Mouse (Mus musculus): ENCODE measurements at regions not wholly inside any gene's neighbourhood (a gene's known extent, or its start where the extent isn't known, plus 50 kb on each side); places are given as distances from the start of the nearest gene placed in this dataset.
A peak's percentile ranks its signal among the peaks of the same experiment; 100 is the strongest.

DNA sequence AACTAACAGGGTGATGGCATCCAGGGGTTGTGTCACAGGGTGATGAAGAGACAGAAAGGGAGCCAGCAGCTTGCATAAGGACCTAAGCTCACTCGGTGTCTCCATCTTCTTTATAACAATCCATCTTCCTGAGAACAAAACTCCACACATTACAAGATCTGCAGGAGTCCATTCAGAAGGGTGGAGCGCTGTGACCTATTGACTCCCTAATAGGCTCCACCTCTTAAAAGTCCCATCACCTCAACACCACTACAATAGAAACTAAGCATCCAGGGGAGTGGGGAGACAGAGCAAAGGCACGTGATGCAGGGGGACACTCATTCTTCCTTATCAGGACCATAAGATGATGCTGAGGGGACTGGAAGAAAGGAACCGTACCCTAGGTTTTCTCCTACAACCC, 224.5 kb upstream of the Irx5 start:
- DNase-seq: no peak

- DNase-seq: no peak
Observed at GRCm38 (mm10) chr8:92132526-92132925, 224.9 kb upstream of the Irx5 start.

- no peak for DNase-seq
Observed at GRCm38 (mm10) chr8:92130025-92130557, 227.3 kb upstream of the Irx5 start.

DNA sequence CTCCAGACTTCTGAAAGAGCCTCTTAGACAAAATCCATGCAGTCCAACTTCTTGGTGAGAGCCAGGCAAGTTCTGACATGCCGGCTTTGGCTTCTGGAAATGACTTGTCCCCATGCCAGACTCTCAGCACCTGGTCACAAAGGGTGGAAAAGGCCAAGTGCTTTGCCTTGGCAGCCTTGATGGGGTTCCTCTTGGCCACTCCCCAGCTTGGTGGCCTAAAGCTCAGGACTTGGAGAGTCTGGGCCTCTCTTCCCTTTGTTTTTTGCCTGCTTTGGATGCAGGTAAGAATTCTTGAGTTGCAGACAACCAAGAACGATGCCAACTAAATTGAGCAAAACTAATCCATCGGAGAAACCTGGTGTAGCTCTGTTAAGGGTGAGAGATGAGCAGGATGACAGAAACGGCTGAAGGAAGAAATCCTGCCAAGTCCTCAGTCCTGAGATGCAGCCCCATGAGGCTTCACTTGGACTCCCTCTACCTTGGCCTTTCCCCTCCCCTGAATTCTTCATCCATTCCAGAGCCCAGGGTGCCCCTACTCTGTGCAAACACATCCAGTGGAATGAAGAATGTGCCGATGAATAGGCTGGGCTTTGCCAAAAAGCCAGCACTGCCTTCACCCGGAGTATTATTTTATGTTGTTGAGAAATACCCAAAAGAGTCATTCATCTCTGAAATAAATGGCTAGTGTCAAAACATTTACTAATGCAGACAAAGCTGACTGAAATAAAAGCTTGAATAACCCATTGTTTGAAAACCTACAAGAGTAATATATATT, 228.0 kb upstream of the Irx5 start:
- peak; percentile 18 for DNase-seq

DNA sequence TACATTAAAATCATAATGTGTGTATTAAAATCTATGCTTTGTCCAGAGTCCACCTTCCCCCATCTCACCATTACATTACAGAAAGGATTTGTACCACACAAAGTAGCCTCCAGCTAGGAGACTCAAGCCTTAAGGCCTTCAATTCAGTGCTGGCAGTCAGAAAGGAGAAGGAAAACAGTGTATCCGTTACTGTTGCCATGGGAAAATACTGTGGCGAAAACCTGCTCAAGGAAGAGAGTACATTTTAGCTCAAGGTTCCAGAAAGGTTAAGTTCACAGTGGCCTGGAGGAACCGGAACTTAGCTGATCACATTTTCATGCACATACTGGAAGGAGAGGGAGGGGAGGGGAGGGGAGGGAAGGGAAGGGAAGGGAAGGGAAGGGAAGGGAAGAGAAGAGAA, 231.8 kb upstream of the Irx5 start:
- no peak for DNase-seq

GRCm38 (mm10) chr8:92121296-92121695, 236.1 kb upstream of the Irx5 start:
- DNase-seq: no peak

- no peak for DNase-seq
Observed at GRCm38 (mm10) chr8:92115479-92116267, 241.8 kb upstream of the Irx5 start.

DNA sequence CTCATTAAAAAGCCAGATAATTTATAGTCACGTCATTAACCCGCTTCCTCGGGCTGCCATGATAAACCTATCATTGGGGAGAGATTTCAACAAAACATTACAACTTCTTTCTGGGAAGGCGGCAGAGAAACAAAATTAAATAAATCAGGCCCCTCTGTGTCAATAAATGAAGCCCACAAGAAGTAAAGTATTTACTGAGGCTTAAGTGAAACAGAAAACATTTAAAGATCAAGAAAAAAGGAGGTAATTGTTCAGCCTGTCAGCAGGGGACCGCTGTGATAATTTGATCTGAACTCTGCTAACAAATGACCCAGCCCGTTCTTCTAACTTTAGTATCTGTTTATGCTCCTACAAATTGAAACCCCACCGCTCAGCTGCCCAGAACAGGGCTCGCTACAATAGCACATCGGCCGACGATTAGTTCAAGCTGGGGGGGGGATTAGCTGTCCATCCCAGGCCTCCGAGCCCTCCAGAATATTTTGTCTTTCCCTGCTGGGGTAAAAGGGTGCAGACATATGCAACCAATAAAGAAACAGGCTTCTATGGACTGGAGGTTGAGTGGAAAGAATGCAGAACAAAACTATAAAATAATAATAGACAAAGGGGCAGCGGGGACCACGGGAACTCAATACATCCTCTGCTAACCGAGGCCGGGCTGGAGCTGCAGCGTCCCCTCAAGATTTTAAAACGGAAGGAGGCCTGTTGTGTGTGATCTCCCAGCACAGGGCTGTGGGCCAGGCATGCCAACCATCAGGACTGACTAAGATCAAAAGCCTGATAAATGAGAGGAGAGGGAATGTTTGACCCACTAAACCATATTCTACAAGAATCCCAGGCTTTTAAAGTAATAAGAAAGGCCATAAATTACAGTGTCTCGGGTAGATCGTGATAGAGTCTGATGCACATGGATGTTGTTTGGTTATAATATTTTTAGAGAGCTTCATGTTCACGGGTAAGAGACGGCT, 242.8 kb upstream of the Irx5 start:
- no peak for DNase-seq

DNA sequence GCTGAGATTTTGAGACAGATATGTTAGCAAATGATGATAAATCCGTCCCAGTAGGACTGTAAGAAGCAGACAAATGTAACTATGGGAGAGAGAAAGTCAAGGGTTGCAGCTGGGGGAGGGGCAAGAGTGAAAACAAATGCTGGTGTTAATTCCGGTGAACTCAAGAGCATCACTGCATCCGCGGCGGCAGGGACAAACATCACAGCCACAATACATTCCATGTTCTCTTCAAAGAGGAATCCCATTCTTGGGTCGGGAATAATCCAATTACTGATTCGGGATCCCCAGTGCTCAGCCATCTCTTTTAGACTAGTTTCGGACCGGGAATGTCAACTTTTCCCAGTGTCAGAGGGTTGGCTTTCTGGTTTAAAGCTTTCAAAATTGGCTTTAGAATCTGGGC, 243.5 kb upstream of the Irx5 start:
- DNase-seq: no peak

DNA sequence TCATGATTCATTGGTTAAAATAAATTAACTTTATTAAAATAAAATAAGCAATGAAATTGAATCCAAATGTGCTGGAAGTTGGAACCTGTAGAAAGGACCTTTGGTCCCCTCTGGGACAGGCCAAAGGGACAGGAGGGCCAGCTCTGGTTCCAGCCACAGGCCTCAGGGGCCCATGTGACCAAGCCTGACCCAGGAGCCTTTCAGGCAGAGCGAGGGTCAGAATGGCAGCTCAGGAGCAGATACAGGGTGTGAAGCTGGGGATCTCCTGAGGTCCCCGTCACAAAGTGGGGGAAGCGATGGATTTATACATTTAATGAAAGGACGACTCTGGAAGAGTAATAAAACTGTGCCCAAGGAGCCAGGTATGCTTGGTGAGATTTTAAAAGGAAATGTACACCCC, 244.0 kb upstream of the Irx5 start:
- no peak for DNase-seq

DNA sequence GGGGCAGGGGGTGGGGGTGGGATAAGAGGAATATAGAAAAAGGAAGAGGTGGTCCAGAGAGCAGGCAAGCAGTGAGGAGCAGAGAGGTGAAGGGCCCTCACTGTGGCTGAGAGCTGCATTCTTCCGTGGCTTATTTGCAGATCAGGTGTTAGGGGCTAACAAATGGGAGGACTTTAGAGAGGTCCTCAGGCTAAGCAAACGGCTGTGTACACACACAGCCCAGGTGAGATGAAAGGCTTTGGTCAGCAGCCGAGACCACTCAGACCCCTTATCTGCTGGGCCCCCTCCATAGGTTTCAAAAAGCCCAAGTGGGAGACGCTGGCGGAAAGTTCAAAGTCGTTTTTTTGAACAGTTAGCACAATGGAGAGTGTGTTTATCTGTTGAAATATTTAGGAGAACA, 252.9 kb upstream of the Irx5 start:
- no peak for DNase-seq

- no peak for DNase-seq
Observed at GRCm38 (mm10) chr8:92102521-92102920, 254.9 kb upstream of the Irx5 start.

- no peak for DNase-seq
Observed at GRCm38 (mm10) chr8:92095276-92095675, 262.1 kb upstream of the Irx5 start.

DNA sequence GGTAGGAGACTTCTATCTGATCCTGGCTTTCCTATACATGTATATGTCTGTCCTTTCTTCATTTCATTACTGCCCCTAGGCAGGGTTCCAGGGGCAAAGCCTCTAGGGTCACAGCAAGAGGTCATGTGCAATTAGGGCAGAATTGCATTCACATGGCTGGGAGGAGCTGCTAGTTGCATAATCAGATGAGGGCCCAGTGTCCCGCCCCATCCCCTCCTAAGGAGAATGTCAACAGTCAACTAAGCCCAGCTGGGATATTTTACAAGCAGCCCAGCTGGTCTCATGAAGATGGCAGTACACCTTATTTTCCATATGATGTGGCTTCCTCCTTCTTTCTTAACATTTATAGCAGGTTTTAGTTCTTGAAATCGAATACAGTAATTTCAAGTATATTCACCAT, 273.3 kb upstream of the Irx5 start:
- DNase-seq: no peak

- no peak for DNase-seq
Observed at GRCm38 (mm10) chr8:92081900-92082299, 275.5 kb upstream of the Irx5 start.

DNA sequence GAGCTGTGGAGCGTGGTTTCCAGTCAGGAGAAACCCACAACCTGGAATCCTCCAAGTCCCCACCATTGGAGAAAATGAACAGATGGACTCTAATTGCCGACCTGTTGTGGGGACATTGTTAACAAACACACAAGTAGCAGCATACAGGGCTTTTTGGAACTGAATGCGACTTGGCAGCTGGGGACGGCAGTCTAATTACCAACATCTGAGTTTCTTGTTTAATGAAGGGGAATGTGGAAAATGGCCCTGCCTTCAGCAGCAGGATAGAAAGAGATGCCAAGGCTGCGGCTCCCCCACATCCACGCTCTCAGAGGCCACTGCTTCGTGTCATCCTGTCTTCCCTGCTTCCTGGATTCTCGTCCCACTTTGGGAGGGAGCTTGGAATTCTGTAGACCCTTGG, 276.6 kb upstream of the Irx5 start:
- no peak for DNase-seq

- DNase-seq: no peak
Observed at GRCm38 (mm10) chr8:92077611-92078010, 275.7 kb upstream of the Irx3 start.

GRCm38 (mm10) chr8:92072254-92072615, 270.4 kb upstream of the Irx3 start:
- no peak for DNase-seq

DNA sequence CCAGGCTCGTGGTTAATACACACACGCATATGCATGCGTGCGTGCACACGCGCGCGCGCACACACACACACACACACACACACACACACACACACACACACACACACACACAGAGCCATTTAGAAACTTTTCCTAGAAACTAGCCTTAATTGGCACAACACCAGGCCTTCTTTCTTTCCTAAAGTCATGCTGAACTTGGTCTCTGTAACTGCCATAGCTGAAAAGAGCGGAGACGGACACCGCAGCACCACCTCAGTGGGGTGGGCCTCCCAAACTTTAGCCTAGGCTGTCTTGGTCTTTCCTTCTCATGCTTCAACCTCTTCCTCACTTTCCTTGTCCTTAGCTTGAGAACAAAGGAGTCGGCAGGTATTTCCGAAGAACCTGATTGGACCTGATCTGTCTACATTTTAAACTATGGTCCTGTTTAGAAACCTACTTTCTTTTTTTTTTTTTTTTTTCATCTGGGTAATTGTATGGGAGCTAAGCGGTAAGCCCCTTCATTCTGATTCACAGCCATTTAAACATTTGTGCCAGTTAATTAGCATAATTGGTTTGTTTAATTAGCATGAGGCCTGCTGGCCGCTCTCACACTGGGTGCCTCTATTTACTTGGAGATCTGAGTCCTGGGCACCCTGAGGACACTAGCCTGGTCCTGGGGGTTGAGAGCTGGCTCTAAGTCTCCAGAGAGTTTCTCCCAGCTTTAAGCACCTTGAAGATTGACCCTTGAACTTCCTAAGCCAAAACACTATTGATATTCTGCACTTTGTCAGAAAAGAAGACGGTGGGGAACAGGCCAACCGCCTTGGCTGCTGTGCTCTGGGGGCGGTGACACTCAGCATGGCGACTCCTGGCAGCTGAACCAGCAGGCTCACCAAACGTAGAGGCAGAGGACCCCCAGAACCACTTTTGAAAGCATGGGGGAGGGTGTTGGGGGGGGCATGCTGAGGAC, 269.7 kb upstream of the Irx3 start:
- no peak for DNase-seq

DNA sequence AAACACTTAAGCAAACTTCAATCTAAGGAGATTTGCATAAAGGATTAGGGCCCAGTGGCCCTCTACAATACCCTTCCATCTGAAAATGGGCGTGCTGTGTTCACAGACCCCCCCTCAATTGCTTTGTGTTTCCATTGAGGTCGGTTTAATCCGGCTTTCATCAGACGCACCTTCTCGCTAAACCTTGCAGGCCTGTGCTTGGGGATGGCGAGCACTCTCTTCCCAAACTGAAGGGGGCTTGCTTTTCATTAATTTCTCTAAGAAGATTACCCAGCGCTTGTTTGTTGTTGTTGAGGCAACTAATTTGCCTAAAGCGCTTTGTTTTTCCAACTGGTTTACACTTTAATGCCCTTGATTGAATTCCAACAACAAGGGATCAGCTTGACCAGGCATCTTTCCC, 268.8 kb upstream of the Irx3 start:
- DNase-seq: no peak

DNA sequence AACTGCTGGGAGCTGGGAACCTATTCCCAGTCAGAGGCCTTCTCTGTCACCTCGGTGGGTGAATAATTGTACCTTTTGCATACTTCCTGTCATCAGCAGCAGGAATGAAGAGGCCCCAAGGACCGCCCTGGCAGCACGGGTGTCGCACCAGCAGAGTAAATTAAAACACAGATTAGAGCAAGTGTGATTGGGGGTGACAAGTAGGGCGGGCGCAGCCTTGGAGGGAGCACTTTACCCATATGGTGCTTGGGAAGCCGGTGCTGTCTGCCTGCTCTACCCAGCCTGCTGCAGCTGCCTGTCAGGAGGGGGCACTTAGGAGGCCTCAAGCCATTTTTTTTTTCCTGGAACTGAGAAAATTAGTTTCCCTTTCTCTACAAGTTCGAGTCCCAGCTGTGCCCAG, 264.6 kb upstream of the Irx3 start:
- DNase-seq: no peak

Data from adrenal gland, postnatal 25 days (tissue).